Mouse (Mus musculus) heart, adult 2 months (tissue): ENCODE data around the gene 4930404H24Rik. TPM values are rescaled to one million over a fixed set of nuclear protein-coding genes. Genes with fewer than 3 reads are reported as not detected.

Experiments
- DNase-seq, 2 experiments: peaks; one replicate each; pipeline ENCODE4 v3.0.0; 2021
- H3K27ac ChIP-seq: fragments of 200-600 bp; 2 replicates; pipeline ENCODE4 v1.8.1; 2022
- H3K27me3 ChIP-seq: fragments of 200-500 bp; 2 replicates; pipeline ENCODE4 v1.6.1; 2012; ENCODE audit warnings: mild to moderate bottlenecking, low read length, inconsistent platforms, mixed read lengths; ENCODE audit not compliant: control insufficient read depth, insufficient read depth
- H3K36me3 ChIP-seq: fragments of 200-500 bp; 2 replicates; pipeline ENCODE4 v1.6.1; 2012; ENCODE audit warnings: low read length, inconsistent platforms; ENCODE audit not compliant: control insufficient read depth, insufficient read depth
- H3K4me1 ChIP-seq: fragments of 200-500 bp; 2 replicates; pipeline ENCODE4 v1.6.1; 2011; ENCODE audit warnings: low read length; ENCODE audit not compliant: control insufficient read depth, insufficient read depth
- H3K4me3 ChIP-seq: fragments of 200-600 bp; 2 replicates; pipeline ENCODE4 v1.8.1; 2022
- H3K79me2 ChIP-seq: fragments of 200-500 bp; replicated peaks from 2 replicates; pipeline ENCODE4 v1.6.1; 2012; ENCODE audit warnings: mild to moderate bottlenecking, inconsistent platforms, low read length, moderate library complexity, mixed read lengths; ENCODE audit not compliant: control insufficient read depth, insufficient read depth
- H3K9ac ChIP-seq: fragments of 200-500 bp; 2 replicates; pipeline ENCODE4 v1.6.1; 2012; ENCODE audit warnings: low read depth, mild to moderate bottlenecking, control low read depth, inconsistent platforms, low read length, mixed read lengths
- CTCF ChIP-seq: fragments of 200-600 bp; IDR thresholded peaks from 2 replicates; pipeline ENCODE4 v1.8.1; 2022; ENCODE audit warnings: antibody characterized with exemption, mild to moderate bottlenecking, moderate library complexity
- EP300 ChIP-seq: fragments of 200-500 bp; IDR thresholded peaks from 2 replicates; pipeline ENCODE4 v1.6.1; 2011; ENCODE audit warnings: low read depth, low read length, control low read depth; ENCODE audit not compliant: insufficient read depth
- POLR2A ChIP-seq: fragments of 200-500 bp; IDR thresholded peaks from 2 replicates; pipeline ENCODE4 v1.6.1; 2011; ENCODE audit warnings: mild to moderate bottlenecking, low read depth, low read length, control low read depth; ENCODE audit not compliant: insufficient read depth
- WGBS: fragments of 180-500 bp; shearing (Covaris S2); methylation state at CpG from one replicate; pipeline ENCODE4 v1.1.7; 2018; 5-methylcytosine and 5-hydroxymethylcytosine counted together
- intact Hi-C: fragments of 180-260 bp; cut with DNase I; formaldehyde crosslinking; loops from one replicate; pipeline ENCODE4 v1.15.1; 2025
- polyA plus RNA-seq: library from polyadenylated mRNA; depleted of rRNA; stranded (reverse); fragments of >200 nt; gene quantifications from 2 replicates; pipeline ENCODE4 v1.2.3, GENCODE M21; 2012
- total RNA-seq, 2 experiments: library from RNA; stranded (reverse); gene quantifications; 2 replicates each; pipeline ENCODE4 v1.2.3; 2021

Gene 4930404H24Rik
- total and polyA plus RNA-seq, 3 experiments = not detected

DNA sequence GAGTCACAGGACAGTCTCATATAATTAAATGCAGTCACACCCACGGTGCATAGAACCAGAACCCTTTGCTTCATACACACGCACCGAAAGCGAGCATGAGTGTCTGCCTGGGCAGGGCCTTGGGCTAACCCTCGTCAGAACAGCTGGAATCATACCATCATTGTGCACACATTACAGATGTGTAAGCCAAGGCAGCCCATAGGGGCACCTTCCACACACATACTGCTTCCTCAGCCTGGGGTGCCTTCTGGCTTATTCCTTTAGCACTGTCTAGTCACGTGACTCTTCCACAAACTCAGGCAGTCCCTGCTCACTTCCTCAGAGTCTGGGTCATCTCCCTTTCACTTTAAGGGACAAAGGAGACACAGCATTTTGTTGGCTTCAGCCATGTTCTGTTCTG is 3.7 kb downstream of the 4930404H24Rik start:
- Histone ChIP-seq H3K4me1 (peaks cover 2% of the 10 kb centered on the region; the same call in 1 of the 2 replicates), H3K27ac (no peak overlapping the region), H3K79me2 (no peaks in the 10 kb centered on the region), H3K4me3 (no peak overlapping the region), H3K36me3 (no peaks in the 10 kb centered on the region), H3K27me3 (no peaks in the 10 kb centered on the region), H3K9ac (no peak overlapping the region)
- WGBS = 83% methylated on average over 6 of the region's 6 CpGs
- no peak for TF ChIP-seq EP300
- TF ChIP-seq CTCF = no peak
- TF ChIP-seq POLR2A = no peak
- no peak for DNase-seq
- intact Hi-C loops = no loop called here

- intact Hi-C loops = no loop called here
- peaks cover 1% of the 10 kb centered on the region; the same call in 1 of the 2 replicates for H3K4me1 ChIP-seq
- H3K27me3 ChIP-seq = no peaks in the 10 kb centered on the region
- no peak overlapping the region for H3K9ac ChIP-seq
- no peaks in the 10 kb centered on the region for H3K36me3 ChIP-seq
- 76% methylated on average over 13 of the region's 13 CpGs for whole genome bisulfite sequencing
- no peak overlapping the region for H3K27ac ChIP-seq
- H3K79me2 ChIP-seq = no peaks in the 10 kb centered on the region
- no peak overlapping the region for H3K4me3 ChIP-seq
- TF ChIP-seq POLR2A (no peak), CTCF (no peak), EP300 (no peak)
- no peak for DNase-seq
Observed at GRCm38 (mm10) chr2:153496898-153497297, 4.3 kb downstream of the 4930404H24Rik start.

- H3K36me3 ChIP-seq = no peaks in the 10 kb centered on the region
- intact Hi-C loops = no loop called here
- H3K79me2 ChIP-seq = no peaks in the 10 kb centered on the region
- H3K4me1 ChIP-seq = no peaks in the 10 kb centered on the region
- WGBS = 74% methylated on average over 4 of the region's 4 CpGs
- H3K9ac ChIP-seq = no peak overlapping the region
- H3K27me3 ChIP-seq = no peaks in the 10 kb centered on the region
- no peak for DNase-seq
- no peak overlapping the region for H3K4me3 ChIP-seq
- no peak for TF ChIP-seq EP300
- peak; percentile 47 for TF ChIP-seq CTCF
- H3K27ac ChIP-seq = no peak overlapping the region
Observed at GRCm38 (mm10) chr2:153499154-153499553, 6.6 kb downstream of the 4930404H24Rik start.

- no peaks in the 10 kb centered on the region for H3K4me1 ChIP-seq
- 82% methylated on average over 5 of the region's 5 CpGs for WGBS
- no peak overlapping the region for H3K4me3 ChIP-seq
- no peaks in the 10 kb centered on the region for H3K79me2 ChIP-seq
- no peak for DNase-seq
- no peaks in the 10 kb centered on the region for H3K36me3 ChIP-seq
- H3K27me3 ChIP-seq = no peaks in the 10 kb centered on the region
- no peak overlapping the region for H3K27ac ChIP-seq
- TF ChIP-seq CTCF = no peak
- TF ChIP-seq EP300 = no peak
- TF ChIP-seq POLR2A = no peak
- H3K9ac ChIP-seq = no peak overlapping the region
- intact Hi-C loops = no loop called here
Observed at GRCm38 (mm10) chr2:153506385-153506784, 13.8 kb downstream of the 4930404H24Rik start.

DNA sequence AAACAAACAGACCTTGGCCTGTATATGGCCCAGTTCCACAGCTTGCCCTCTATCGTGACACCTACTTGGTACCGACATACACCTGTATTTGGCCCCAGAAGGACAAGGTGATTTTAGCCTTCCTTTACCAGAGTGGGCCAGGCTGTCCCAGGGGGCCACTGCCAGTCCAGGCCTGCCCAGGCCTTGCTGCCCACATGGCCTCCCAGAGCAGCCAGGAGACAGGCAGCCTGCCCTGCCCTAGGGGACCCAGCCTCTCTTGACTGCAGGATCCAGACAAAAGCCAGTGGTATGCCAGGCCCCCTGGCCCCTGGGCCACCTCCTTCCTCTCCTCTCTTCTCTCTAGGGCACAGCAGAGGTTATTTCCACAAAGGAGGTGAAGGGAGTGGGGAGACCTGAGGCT is 15.4 kb downstream of the 4930404H24Rik start:
- DNase-seq = no peak
- no peak overlapping the region for H3K9ac ChIP-seq
- no peaks in the 10 kb centered on the region for H3K4me1 ChIP-seq
- H3K4me3 ChIP-seq = no peak overlapping the region
- H3K27me3 ChIP-seq = no peaks in the 10 kb centered on the region
- TF ChIP-seq CTCF = no peak
- no peak for TF ChIP-seq EP300
- no peak for TF ChIP-seq POLR2A
- H3K27ac ChIP-seq = no peak overlapping the region
- WGBS = 97% methylated on average over 2 of the region's 2 CpGs
- H3K36me3 ChIP-seq = no peaks in the 10 kb centered on the region
- H3K79me2 ChIP-seq = no peaks in the 10 kb centered on the region
- intact Hi-C loops = no loop called here

DNA sequence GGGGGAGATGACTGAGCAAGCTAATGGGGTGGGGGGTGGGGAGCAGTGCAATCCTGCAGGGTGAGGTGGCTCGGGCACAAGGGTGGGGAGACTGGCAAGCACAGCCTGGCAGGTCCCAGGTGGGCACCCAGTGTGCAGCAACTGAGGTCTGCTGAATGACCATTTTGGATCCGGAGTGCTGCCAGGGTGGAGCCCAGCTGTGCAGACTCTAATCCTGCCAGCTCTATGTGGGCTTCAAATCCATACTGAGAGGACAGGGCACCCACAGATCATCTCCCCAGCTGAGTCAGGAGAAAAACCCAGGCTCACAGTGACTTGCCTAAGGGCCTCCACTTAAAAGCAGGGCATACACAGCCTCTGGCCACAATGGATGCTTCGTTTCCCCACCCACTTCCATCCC is 15.8 kb downstream of the 4930404H24Rik start:
- Histone ChIP-seq H3K27me3 (no peaks in the 10 kb centered on the region), H3K79me2 (no peaks in the 10 kb centered on the region), H3K27ac (no peak overlapping the region), H3K9ac (no peak overlapping the region), H3K36me3 (no peaks in the 10 kb centered on the region), H3K4me3 (no peak overlapping the region), H3K4me1 (no peaks in the 10 kb centered on the region)
- 85% methylated on average over 3 of the region's 3 CpGs for WGBS
- no peak for DNase-seq
- TF ChIP-seq POLR2A = no peak
- no peak for TF ChIP-seq CTCF
- TF ChIP-seq EP300 = no peak
- intact Hi-C loops = no loop called here
